Mouse (Mus musculus) bone marrow, adult 2 months (tissue): ENCODE measurements at regions not wholly inside any gene's neighbourhood (a gene's known extent, or its start where the extent isn't known, plus 50 kb on each side); places are given as distances from the start of the nearest gene placed in this dataset.

ENCODE experiments used
- CTCF ChIP-seq: fragments of 200-500 bp; IDR thresholded peaks from 2 replicates; pipeline ENCODE4 v1.5.1; 2011; ENCODE audit warnings: low read length, control low read depth; ENCODE audit not compliant: control insufficient read depth, insufficient read depth
- POLR2A ChIP-seq: fragments of 200-500 bp; IDR thresholded peaks from 2 replicates; pipeline ENCODE4 v1.6.1; 2011; ENCODE audit warnings: low read depth, mild to moderate bottlenecking, control low read depth, low read length, borderline replicate concordance; ENCODE audit not compliant: control insufficient read depth

DNA sequence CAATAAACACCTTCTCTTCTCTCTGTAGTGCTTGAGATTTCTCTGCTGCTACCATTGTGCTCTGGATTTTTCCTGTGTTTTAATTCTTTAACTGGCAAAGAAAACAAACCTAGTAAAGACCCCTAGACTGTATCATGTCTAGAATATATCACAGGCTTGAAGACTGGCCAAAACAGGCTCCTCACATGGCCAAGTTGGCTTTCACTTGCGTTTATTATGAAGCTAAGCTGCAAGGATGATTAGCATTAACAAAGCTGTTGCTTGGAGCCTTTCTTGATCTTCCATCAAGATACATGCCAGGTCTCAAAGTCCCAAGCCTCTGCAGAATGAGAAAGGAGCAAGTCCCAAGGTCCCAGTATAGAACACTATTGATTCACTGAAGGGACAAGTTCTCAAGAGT, 551.9 kb upstream of the Klf4 start:
- TF ChIP-seq CTCF (no peak), POLR2A (no peak)
